Mouse (Mus musculus): ENCODE results near the gene Olfr412. TPM values are rescaled to one million over a fixed set of nuclear protein-coding genes. Genes with fewer than 3 reads are reported as not detected.

Olfr412 gene
- not detected for total RNA-seq (2021)

GRCm38 (mm10) chr11:74361769-74362168, at the start of gene Olfr412:
Olfr412 (plus strand) TSS chr11:74362069.
- intact Hi-C loops (cut with DNase I), result no loop called here
- DNase-seq, result no peak

- intact Hi-C loops (cut with DNase I), result no loop called here
- no peak for DNase-seq
Observed at GRCm38 (mm10) chr11:74326044-74326443, 35.8 kb upstream of the Olfr412 start.

- intact Hi-C loops (cut with DNase I), result no loop called here
- DNase-seq, result no peak
Observed at GRCm38 (mm10) chr11:74328781-74329180, 33.1 kb upstream of the Olfr412 start.

GRCm38 (mm10) chr11:74337931-74338330, 23.9 kb upstream of the Olfr412 start, which contains the start of gene Olfr410:
Olfr410 (minus strand) TSS chr11:74338031.
- intact Hi-C loops (cut with DNase I), result no loop called here
- no peak for DNase-seq

GRCm38 (mm10) chr11:74352550-74352949, 9.3 kb upstream of the Olfr412 start, which contains the start of gene Olfr411:
Olfr411 (minus strand) TSS chr11:74352650.
- intact Hi-C loops (cut with DNase I), result no loop called here
- DNase-seq, result no peak

- peak; percentile 69 to 83 for DNase-seq
- intact Hi-C loops (cut with DNase I), result loop anchor here (5.0 to 10.0 kb wide), 4 partner anchors 1234 to 1447 kb away; partner anchors contain the start of gene Haspin
Observed at GRCm38 (mm10) chr11:74371393-74372100, 9.7 kb downstream of the Olfr412 start.

- peak; percentile 31 to 36 for DNase-seq
- intact Hi-C loops (cut with DNase I), result loop anchor here (2.0 to 10.0 kb wide), 3 partner anchors 150 to 1452 kb away; no protein-coding TSS in a partner anchor
Observed at GRCm38 (mm10) chr11:74376847-74377246, 15.0 kb downstream of the Olfr412 start.

- intact Hi-C loops (cut with DNase I), result loop anchor here (10.0 kb wide), 1 partner anchor 1455 kb away; no protein-coding TSS in a partner anchor
- no peak for DNase-seq
Observed at GRCm38 (mm10) chr11:74379166-74379873, 17.5 kb downstream of the Olfr412 start.

- intact Hi-C loops (cut with DNase I), result no loop called here
- DNase-seq, result peak; percentile 29 to 32
Observed at GRCm38 (mm10) chr11:74385674-74386073, 23.8 kb downstream of the Olfr412 start.

GRCm38 (mm10) chr11:74387203-74387602, 25.3 kb downstream of the Olfr412 start:
- DNase-seq, result no peak
- intact Hi-C loops (cut with DNase I), result no loop called here

- intact Hi-C loops (cut with DNase I), result no loop called here
- no peak for DNase-seq
Observed at GRCm38 (mm10) chr11:74391899-74392298, 30.0 kb downstream of the Olfr412 start.

GRCm38 (mm10) chr11:74392903-74393302, 31.0 kb downstream of the Olfr412 start:
- DNase-seq, result no peak
- intact Hi-C loops (cut with DNase I), result no loop called here

GRCm38 (mm10) chr11:74393489-74393888, 31.6 kb downstream of the Olfr412 start:
- intact Hi-C loops (cut with DNase I), result no loop called here
- DNase-seq, result no peak

GRCm38 (mm10) chr11:74395583-74395982, 33.7 kb downstream of the Olfr412 start:
- no peak for DNase-seq
- intact Hi-C loops (cut with DNase I), result no loop called here

- DNase-seq, result no peak
- intact Hi-C loops (cut with DNase I), result loop anchor here (2.0 kb wide), 1 partner anchor 145 kb away; no protein-coding TSS in a partner anchor
Observed at GRCm38 (mm10) chr11:74402126-74402525, 40.3 kb downstream of the Olfr412 start.

- intact Hi-C loops (cut with DNase I), result no loop called here
- DNase-seq, result peak in 1 of 2 experiments; percentile 18
Observed at GRCm38 (mm10) chr11:74404216-74404615, 42.3 kb downstream of the Olfr412 start.

- intact Hi-C loops (cut with DNase I), result loop anchor here (5.0 kb wide), 1 partner anchor 57 kb away; no protein-coding TSS in a partner anchor
- no peak for DNase-seq
Observed at GRCm38 (mm10) chr11:74405201-74405600, 43.3 kb downstream of the Olfr412 start.

- DNase-seq, result peak; percentile 86
- intact Hi-C loops (cut with DNase I), result loop anchor here (5.0 kb wide), 1 partner anchor 53 kb away; no protein-coding TSS in a partner anchor
Observed at GRCm38 (mm10) chr11:74408587-74409446, 46.9 kb downstream of the Olfr412 start.

- intact Hi-C loops (cut with DNase I), result loop anchor here (5.0 kb wide), 1 partner anchor 53 kb away; no protein-coding TSS in a partner anchor
- no peak for DNase-seq
Observed at GRCm38 (mm10) chr11:74409447-74409754, 47.5 kb downstream of the Olfr412 start.

- DNase-seq, result peak; percentile 60 to 61
- intact Hi-C loops (cut with DNase I), result loop anchor here (5.0 kb wide), 1 partner anchor 53 kb away; no protein-coding TSS in a partner anchor
Observed at GRCm38 (mm10) chr11:74409757-74410174, 47.9 kb downstream of the Olfr412 start.
